Mouse (Mus musculus): ENCODE results near the gene Mks1.

GRCm38 (mm10) chr11:87847884-87848283 is 5.1 kb upstream of the Mks1 start:
- no peak for TF ChIP-seq CTCF (IDR thresholded peaks at IDR 0.05; ENCODE audit: low read depth)
- TF ChIP-seq EP300 (IDR thresholded peaks at IDR 0.05; ENCODE audit: low read depth) = no peak
